Mouse (Mus musculus): ENCODE data around the gene Slc6a18. TPM values are rescaled to one million over a fixed set of nuclear protein-coding genes. Genes with fewer than 3 reads are reported as not detected.

The Slc6a18 gene
- total RNA-seq, 2 experiments from 2014 or later: not detected

GRCm38 (mm10) chr13:73687601-73688000, 9.8 kb upstream of the Slc6a18 start:
- no peak for DNase-seq (ENCODE audit: low spot score in 2 of 2)

GRCm38 (mm10) chr13:73685502-73685901, 7.7 kb upstream of the Slc6a18 start:
- DNase-seq (ENCODE audit: low spot score in 2 of 2): no peak

GRCm38 (mm10) chr13:73684412-73684811, 6.6 kb upstream of the Slc6a18 start:
- DNase-seq (ENCODE audit: low spot score in 2 of 2): no peak

- peak in 1 of 2 experiments; percentile 21 for DNase-seq (ENCODE audit: low spot score in 2 of 2)
Measured at GRCm38 (mm10) chr13:73683682-73684081, 5.9 kb upstream of the Slc6a18 start.

- DNase-seq (ENCODE audit: low spot score in 2 of 2): no peak
Measured at GRCm38 (mm10) chr13:73682226-73682625, 4.4 kb upstream of the Slc6a18 start.

GRCm38 (mm10) chr13:73680394-73680793, 2.6 kb upstream of the Slc6a18 start:
- DNase-seq (ENCODE audit: low spot score in 2 of 2): no peak

GRCm38 (mm10) chr13:73679311-73679710, 1.5 kb upstream of the Slc6a18 start:
- DNase-seq (ENCODE audit: low spot score in 2 of 2): no peak

- DNase-seq (ENCODE audit: low spot score in 2 of 2): no peak
Measured at GRCm38 (mm10) chr13:73675161-73675560, 2.7 kb downstream of the Slc6a18 start.

GRCm38 (mm10) chr13:73660163-73660695, 17.6 kb downstream of the Slc6a18 start:
- no peak for DNase-seq (ENCODE audit: low spot score in 2 of 2)

- no peak for DNase-seq (ENCODE audit: low spot score in 2 of 2)
Measured at GRCm38 (mm10) chr13:73658953-73659352, 18.9 kb downstream of the Slc6a18 start.

GRCm38 (mm10) chr13:73654976-73655375, 22.8 kb downstream of the Slc6a18 start:
- DNase-seq (ENCODE audit: low spot score in 2 of 2): no peak

GRCm38 (mm10) chr13:73653266-73653665, 24.6 kb downstream of the Slc6a18 start:
- no peak for DNase-seq (ENCODE audit: low spot score in 2 of 2)

- DNase-seq (ENCODE audit: low spot score in 2 of 2): peak; percentile 58 to 69
Measured at GRCm38 (mm10) chr13:73646397-73647087, 31.3 kb downstream of the Slc6a18 start.

GRCm38 (mm10) chr13:73641296-73641695, 36.5 kb downstream of the Slc6a18 start:
- no peak for DNase-seq (ENCODE audit: low spot score in 2 of 2)

- DNase-seq (ENCODE audit: low spot score in 2 of 2): no peak
Measured at GRCm38 (mm10) chr13:73637826-73638225, 40.0 kb downstream of the Slc6a18 start.

- no peak for DNase-seq (ENCODE audit: low spot score in 2 of 2)
Measured at GRCm38 (mm10) chr13:73631837-73632236, 46.0 kb downstream of the Slc6a18 start.

- DNase-seq (ENCODE audit: low spot score in 2 of 2): no peak
Measured at GRCm38 (mm10) chr13:73628586-73629113, 49.2 kb downstream of the Slc6a18 start.

- DNase-seq (ENCODE audit: low spot score in 2 of 2): peak; percentile 36 to 61
Measured at GRCm38 (mm10) chr13:73626745-73627549, 50.9 kb downstream of the Slc6a18 start, which contains the start of gene Tert. TSS of gene Tert (plus strand) at chr13:73626911.

- DNase-seq (ENCODE audit: low spot score in 2 of 2): no peak
Measured at GRCm38 (mm10) chr13:73626410-73626744, 51.4 kb downstream of the Slc6a18 start.

- DNase-seq (ENCODE audit: low spot score in 2 of 2): no peak
Measured at GRCm38 (mm10) chr13:73620637-73621036, 57.2 kb downstream of the Slc6a18 start.

- DNase-seq (ENCODE audit: low spot score in 2 of 2): no peak
Measured at GRCm38 (mm10) chr13:73618406-73618805, 59.4 kb downstream of the Slc6a18 start.
